Mouse (Mus musculus) forebrain, postnatal 0 days (tissue): ENCODE measurements around the gene Gpr171. TPM values are rescaled to one million over a fixed set of nuclear protein-coding genes. Genes with fewer than 3 reads are reported as not detected.
"Not testable (repeated sequence)": the region's sequence is repeated elsewhere in the genome, so short reads cannot be mapped to it uniquely, and the experiment has no call there.

Experiments used
- ATAC-seq: fragments of 200-750 bp; cut with Nextera tagmentation; 2 replicates; pipeline ENCODE4 v1.8.0; 2017; ENCODE audit warnings: mild to moderate bottlenecking, moderate library complexity
- DNase-seq: peaks from one replicate; pipeline ENCODE4 v3.0.0-alpha.2; 2015
- H3K27ac ChIP-seq: fragments of 300-500 bp; sonication (generic); 2 replicates; pipeline ENCODE4 v1.5.1; 2014; ENCODE audit warnings: low read depth, mild to moderate bottlenecking, antibody characterized with exemption, low read length, moderate library complexity, mixed read lengths
- H3K27me3 ChIP-seq: fragments of 300-500 bp; sonication (generic); 2 replicates; pipeline ENCODE4 v1.6.1; 2014; ENCODE audit warnings: mild to moderate bottlenecking, low read length, mixed read lengths; ENCODE audit not compliant: insufficient read depth
- H3K36me3 ChIP-seq: fragments of 300-500 bp; sonication (generic); 2 replicates; pipeline ENCODE4 v1.6.1; 2014; ENCODE audit warnings: mild to moderate bottlenecking, moderate library complexity; ENCODE audit not compliant: insufficient read depth
- H3K4me1 ChIP-seq: fragments of 300-500 bp; sonication (generic); 2 replicates; pipeline ENCODE4 v1.6.1; 2014; ENCODE audit warnings: antibody characterized with exemption; ENCODE audit not compliant: insufficient read depth
- H3K4me2 ChIP-seq: fragments of 300-500 bp; sonication (generic); 2 replicates; pipeline ENCODE4 v1.6.1; 2014; ENCODE audit warnings: low read depth, mild to moderate bottlenecking, moderate library complexity
- H3K4me3 ChIP-seq: fragments of 300-500 bp; sonication (generic); 2 replicates; pipeline ENCODE4 v1.5.1; 2014; ENCODE audit warnings: low read depth, low read length, mixed read lengths
- H3K9ac ChIP-seq: fragments of 300-500 bp; sonication (generic); 2 replicates; pipeline ENCODE4 v1.6.1; 2014; ENCODE audit warnings: mild to moderate bottlenecking
- H3K9me3 ChIP-seq: fragments of 300-500 bp; sonication (generic); 2 replicates; pipeline ENCODE4 v1.6.1; 2016; ENCODE audit warnings: low read length
- CTCF ChIP-seq: sonication (generic); IDR thresholded peaks from 2 replicates; pipeline ENCODE4 v1.5.1; 2016; ENCODE audit warnings: antibody characterized with exemption, control low read depth, low read depth
- WGBS: fragments of 180-500 bp; shearing (Covaris S2); extraction: QIAGEN DNeasy Blood & Tissue Kit; methylation state at CpG from one replicate; pipeline ENCODE4 v1.1.7; 2014; 5-methylcytosine and 5-hydroxymethylcytosine counted together
- polyA plus RNA-seq: library from polyadenylated mRNA; unstranded; fragments of >200 nt; fragmentation: Nextera tagmentation; extraction: Ambion mirVana; gene quantifications from 2 replicates; pipeline ENCODE4 v1.2.1, GENCODE M21; 2015
- total RNA-seq: library from RNA; depleted of rRNA; stranded (reverse); fragments of >200 nt; gene quantifications from 2 replicates; pipeline ENCODE4 v1.2.3, GENCODE M21; 2014

The Gpr171 gene
- total and polyA plus RNA-seq, 2 experiments from 2014 or later = 0.24 TPM; not detected in 1

DNA sequence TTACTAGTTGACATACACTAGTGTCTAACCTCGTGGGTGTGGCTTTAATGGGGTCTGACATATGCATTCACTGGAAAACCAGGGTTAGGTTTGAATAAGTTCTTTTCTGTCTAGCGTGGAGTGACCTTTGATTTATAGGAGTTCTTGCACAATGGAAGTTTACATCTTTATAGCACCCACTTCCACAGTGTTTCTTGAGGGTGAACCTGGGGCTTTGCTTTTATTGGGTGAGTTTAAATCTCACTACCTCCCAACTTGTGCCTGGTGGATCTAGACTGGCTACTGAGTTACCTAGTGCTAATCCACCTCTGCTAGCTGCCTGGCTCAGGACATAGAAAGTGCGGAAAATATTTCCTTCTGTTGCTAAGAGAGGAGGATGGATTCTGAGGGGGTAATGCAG is 10.3 kb upstream of the Gpr171 start:
- Histone ChIP-seq H3K27me3 (no peaks in the 10 kb centered on the region), H3K36me3 (peaks cover 3% of the 10 kb centered on the region; the same call in 1 of the 2 replicates), H3K27ac (no peak overlapping the region), H3K9me3 (no peaks in the 10 kb centered on the region), H3K9ac (no peak overlapping the region), H3K4me1 (no peaks in the 10 kb centered on the region), H3K4me3 (no peak overlapping the region), H3K4me2 (no peak overlapping the region)
- ATAC-seq (no peak), DNase-seq (no peak)
- no peak for TF ChIP-seq CTCF
- 76% methylated on average over 3 of the region's 3 CpGs for WGBS

DNA sequence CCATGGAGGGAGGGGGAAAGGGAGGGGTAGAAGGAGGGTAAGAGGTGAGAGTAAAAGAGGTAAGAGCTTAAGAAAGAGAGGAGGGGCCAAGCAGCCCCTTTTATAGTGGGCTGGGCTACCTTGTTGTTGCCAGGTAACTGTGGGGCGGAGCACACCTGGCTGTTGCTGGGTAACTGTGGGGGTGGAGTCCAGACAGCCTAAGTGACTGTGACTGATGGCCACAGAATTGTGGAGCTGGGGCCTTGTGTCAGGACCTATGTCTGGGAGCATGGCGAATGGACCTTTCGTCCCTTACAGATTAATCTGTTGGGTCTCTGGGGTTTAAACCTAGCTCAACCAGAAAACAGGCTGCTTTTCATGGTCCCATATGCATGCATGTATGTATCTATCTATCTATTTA is 8.2 kb upstream of the Gpr171 start:
- not testable (repeated sequence) for H3K27me3 ChIP-seq, H3K9me3 ChIP-seq, H3K4me2 ChIP-seq, H3K4me3 ChIP-seq, H3K27ac ChIP-seq, H3K36me3 ChIP-seq, H3K4me1 ChIP-seq, DNase-seq, ATAC-seq, H3K9ac ChIP-seq
- 96% methylated on average over 3 of the region's 3 CpGs for WGBS

DNA sequence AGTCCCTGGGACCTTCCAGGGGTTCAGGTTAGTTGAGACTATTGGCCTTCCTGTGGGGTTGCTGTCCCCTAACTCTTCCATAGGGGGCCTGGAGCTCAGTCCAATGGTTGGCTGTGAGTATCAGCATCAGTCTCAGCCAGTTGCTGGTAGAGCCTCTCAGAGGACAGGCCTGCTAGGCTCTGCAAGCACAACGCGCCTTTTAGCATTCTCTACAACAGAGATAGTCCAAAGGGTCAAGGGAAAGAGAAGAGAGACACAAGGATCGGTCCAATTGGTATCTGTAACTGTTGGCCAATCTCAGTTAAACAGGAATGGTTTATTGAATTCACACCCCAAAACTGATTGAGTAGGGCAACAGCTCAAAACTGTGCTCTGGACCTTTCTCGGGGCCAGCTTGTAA is 5.8 kb upstream of the Gpr171 start:
- Histone ChIP-seq H3K4me2 (no peak overlapping the region), H3K4me3 (no peak overlapping the region), H3K9ac (no peak overlapping the region), H3K4me1 (no peaks in the 10 kb centered on the region), H3K9me3 (no peaks in the 10 kb centered on the region), H3K36me3 (no peaks in the 10 kb centered on the region), H3K27ac (no peak overlapping the region), H3K27me3 (no peaks in the 10 kb centered on the region)
- DNase-seq (no peak), ATAC-seq (no peak)
- WGBS = 98% methylated on average over 4 of the region's 4 CpGs
- no peak for TF ChIP-seq CTCF

DNA sequence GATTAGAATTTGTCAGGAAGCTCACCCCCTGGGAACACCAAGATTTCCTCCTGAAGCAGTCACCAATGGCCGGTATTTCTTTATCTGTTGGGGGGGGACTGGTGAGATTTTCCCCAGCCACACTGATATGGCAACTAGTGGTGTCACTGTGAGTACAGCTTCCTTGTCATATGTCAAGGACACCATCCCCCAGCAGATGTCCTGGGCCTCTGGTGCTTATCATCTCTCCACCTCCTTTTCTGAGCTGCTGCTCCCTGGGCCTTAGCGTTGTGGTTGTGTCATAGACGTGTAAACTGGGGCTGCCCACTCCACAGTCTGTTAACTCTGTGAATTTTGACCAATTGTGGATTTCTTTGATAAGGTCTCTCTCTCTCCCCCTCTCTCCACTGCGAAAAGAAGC is 2.8 kb upstream of the Gpr171 start:
- no peak overlapping the region for H3K27ac ChIP-seq
- H3K4me2 ChIP-seq = no peak overlapping the region
- H3K4me1 ChIP-seq = no peaks in the 10 kb centered on the region
- TF ChIP-seq CTCF = no peak
- no peaks in the 10 kb centered on the region for H3K36me3 ChIP-seq
- ATAC-seq (no peak), DNase-seq (no peak)
- no peak overlapping the region for H3K4me3 ChIP-seq
- no peaks in the 10 kb centered on the region for H3K27me3 ChIP-seq
- H3K9me3 ChIP-seq = no peaks in the 10 kb centered on the region
- no peak overlapping the region for H3K9ac ChIP-seq
- 89% methylated on average over 4 of the region's 4 CpGs for WGBS

DNA sequence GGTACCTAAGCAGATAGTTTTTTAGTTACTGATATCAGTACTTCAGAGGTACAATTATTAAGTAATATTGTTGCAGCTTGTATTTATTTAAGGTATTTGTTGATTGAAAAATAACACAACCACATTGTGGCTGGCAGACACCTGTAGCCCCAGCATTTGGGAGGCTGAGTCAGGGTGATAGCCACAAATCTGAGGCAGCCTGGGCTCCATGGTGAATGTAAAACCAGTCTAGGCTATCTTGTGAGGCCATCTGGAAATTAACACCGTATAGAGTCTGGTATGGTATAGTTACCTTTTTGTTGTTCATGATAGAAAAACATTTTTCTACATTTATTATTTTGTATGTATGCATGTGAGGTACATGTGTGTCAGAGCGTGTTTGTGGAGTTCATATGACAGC is 525 bp upstream of the Gpr171 start:
- DNase-seq = no peak
- TF ChIP-seq CTCF = no peak
- Histone ChIP-seq H3K4me2 (no peak overlapping the region), H3K27ac (no peak overlapping the region), H3K9ac (no peak overlapping the region), H3K36me3 (no peaks in the 10 kb centered on the region), H3K4me3 (no peak overlapping the region), H3K4me1 (no peaks in the 10 kb centered on the region), H3K9me3 (no peaks in the 10 kb centered on the region), H3K27me3 (no peaks in the 10 kb centered on the region)
- ATAC-seq = no peak
- WGBS = 97% methylated on average over 2 of the region's 2 CpGs

DNA sequence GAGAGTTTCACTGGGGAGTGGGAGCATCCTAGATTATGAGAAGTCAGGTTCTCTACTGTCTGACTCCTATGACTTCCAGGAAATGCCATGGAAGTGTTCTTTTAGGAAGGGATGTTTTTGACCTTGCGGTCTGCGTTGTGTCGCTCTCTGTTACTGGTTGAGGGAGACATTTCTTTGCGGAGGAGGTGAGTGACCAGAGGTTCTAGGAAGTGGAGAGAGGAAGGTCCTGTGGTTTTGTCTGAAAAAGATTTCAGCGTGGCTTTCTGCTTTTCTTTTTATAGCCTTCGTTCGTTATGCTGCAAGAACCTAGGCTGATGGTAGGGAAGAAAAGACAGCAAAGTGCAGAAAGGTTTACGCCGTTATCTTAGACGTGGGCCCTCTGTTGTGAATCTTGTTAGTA is 3.1 kb downstream of the Gpr171 start:
- DNase-seq = no peak
- no peak for ATAC-seq
- WGBS = 78% methylated on average over 10 of the region's 10 CpGs
- Histone ChIP-seq H3K27ac (no peak overlapping the region), H3K4me3 (no peak overlapping the region), H3K36me3 (no peaks in the 10 kb centered on the region), H3K9ac (no peak overlapping the region), H3K4me1 (no peaks in the 10 kb centered on the region), H3K9me3 (no peaks in the 10 kb centered on the region), H3K27me3 (no peaks in the 10 kb centered on the region), H3K4me2 (no peak overlapping the region)
- no peak for TF ChIP-seq CTCF

DNA sequence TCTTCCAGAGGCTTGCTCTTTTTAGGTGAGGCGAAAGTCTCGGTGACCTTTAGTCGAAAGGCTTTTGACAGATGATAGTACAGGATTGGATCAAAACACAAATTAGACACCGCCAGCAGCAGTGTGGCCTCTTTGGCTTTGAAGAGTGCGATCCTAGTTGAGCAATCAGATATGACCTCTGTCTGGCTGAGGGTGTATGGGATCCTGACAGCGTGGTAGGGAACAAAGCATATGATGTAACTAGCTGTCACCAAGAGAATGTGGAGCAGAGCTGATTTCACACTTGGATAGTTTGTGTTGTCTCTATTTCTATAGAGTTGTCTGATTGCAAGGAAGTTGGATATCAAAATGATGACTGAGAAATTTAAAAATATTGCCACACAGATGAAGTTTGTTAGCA is 4.2 kb downstream of the Gpr171 start:
- Histone ChIP-seq H3K4me3 (no peak overlapping the region), H3K27me3 (no peaks in the 10 kb centered on the region), H3K4me1 (no peaks in the 10 kb centered on the region), H3K9ac (no peak overlapping the region), H3K27ac (no peak overlapping the region), H3K36me3 (no peaks in the 10 kb centered on the region), H3K9me3 (no peaks in the 10 kb centered on the region), H3K4me2 (no peak overlapping the region)
- no peak for DNase-seq
- no peak for ATAC-seq
- no peak for TF ChIP-seq CTCF
- 81% methylated on average over 6 of the region's 6 CpGs for WGBS

DNA sequence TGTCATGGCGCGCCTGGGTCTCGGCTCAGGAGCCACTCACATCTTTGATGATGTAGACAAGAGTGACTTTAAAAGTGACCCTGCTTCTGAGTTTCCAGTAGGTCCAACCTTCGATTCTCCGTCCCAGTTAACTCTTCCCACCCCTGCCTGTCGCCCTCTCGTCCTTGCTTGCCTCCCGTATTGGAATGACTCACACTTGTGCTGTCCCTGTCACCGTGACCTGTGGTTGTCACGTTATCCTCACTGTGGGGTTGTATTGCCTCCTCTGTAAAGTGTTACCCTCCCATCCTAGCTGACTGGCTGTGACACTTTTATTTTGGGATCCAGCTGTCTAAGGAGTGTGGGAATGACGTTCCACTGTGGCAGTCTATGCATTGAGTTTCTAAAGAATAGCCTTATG is 8.9 kb downstream of the Gpr171 start:
- no peaks in the 10 kb centered on the region for H3K4me1 ChIP-seq
- no peaks in the 10 kb centered on the region for H3K27me3 ChIP-seq
- H3K36me3 ChIP-seq = no peaks in the 10 kb centered on the region
- H3K9ac ChIP-seq = no peak overlapping the region
- ATAC-seq = no peak
- H3K4me2 ChIP-seq = no peak overlapping the region
- H3K27ac ChIP-seq = no peak overlapping the region
- no peaks in the 10 kb centered on the region for H3K9me3 ChIP-seq
- WGBS = 87% methylated on average over 11 of the region's 11 CpGs
- no peak overlapping the region for H3K4me3 ChIP-seq
- TF ChIP-seq CTCF = no peak
- no peak for DNase-seq
